12 mouse cellular contexts compared by ENCODE assay signal in genomic region chr7:31033409-31034165, GRCm38 (mm10). TPM values are rescaled to one million over a fixed set of nuclear protein-coding genes. Genes with fewer than 3 reads are reported as not detected.
A peak's percentile ranks its signal among the peaks of the same experiment; 100 is the strongest.
DNase-seq lines count a peak whose midpoint lies in the region; ATAC-seq and TF ChIP-seq lines count a peak whose summit lies in the region.
"Had no signal": no experiment of that assay in that cellular context is flagged by ENCODE, and none has a peak within 500 bp of the region (broad histone marks: within the 10 kb centered on the region; RNA-seq: fewer than 3 reads in every experiment).

No protein-coding gene starts in this region.

- no peak overlapping the region; the same call in 1 of the 2 replicates for H3K27ac ChIP-seq in liver, embryonic 11.5 days (ENCODE audit: low read depth, low read length)
- no peak overlapping the region for H3K27ac ChIP-seq in kidney, adult 2 months (ENCODE audit: insufficient read depth, low read depth, low read length)
- no peak overlapping the region for H3K27ac ChIP-seq in forebrain, embryonic 14.5 days (ENCODE audit: low read depth, low read length)
- H3K27ac ChIP-seq: neural tube, embryonic 15.5 days; stomach, embryonic 15.5 days had no signal

- no peak overlapping the region for H3K4me3 ChIP-seq in liver, embryonic 11.5 days (ENCODE audit: low read depth, low read length)
- no peak overlapping the region for H3K4me3 ChIP-seq in kidney, adult 2 months (ENCODE audit: insufficient read depth, low read depth, low read length)
- H3K4me3 ChIP-seq in forebrain, embryonic 14.5 days (ENCODE audit: low read depth, low read length) = no peak overlapping the region
- H3K4me3 ChIP-seq: neural tube, embryonic 15.5 days; stomach, embryonic 15.5 days had no signal

- no peak for DNase-seq in liver, embryonic 11.5 days (ENCODE audit: low spot score)
- no peak for DNase-seq in liver
- DNase-seq in thymus, postnatal 36 days = peak; percentile 60 to 78
- DNase-seq in ovary, postnatal 10 days (ENCODE audit: low spot score) = no peak
- no peak for DNase-seq in kidney, adult 2 months
- no peak for DNase-seq in forebrain, embryonic 14.5 days (ENCODE audit: low spot score)
- DNase-seq: gastrocnemius, postnatal 10 days; kidney, postnatal 36 days had no signal

- H3K9me3 ChIP-seq in liver, embryonic 11.5 days (ENCODE audit: control insufficient read depth, low read length) = no peaks in the 10 kb centered on the region
- no peaks in the 10 kb centered on the region for H3K9me3 ChIP-seq in forebrain, embryonic 14.5 days (replicated peaks; ENCODE audit: control insufficient read depth, low read length)
- H3K9me3 ChIP-seq: neural tube, embryonic 15.5 days; stomach, embryonic 15.5 days had no signal

- no peaks in the 10 kb centered on the region for H3K27me3 ChIP-seq in liver, embryonic 11.5 days (replicated peaks; ENCODE audit: control insufficient read depth, insufficient read depth, low read length)
- H3K27me3 ChIP-seq in kidney, adult 2 months (replicated peaks; ENCODE audit: control insufficient read depth, insufficient read depth, low read length) = no peaks in the 10 kb centered on the region
- no peaks in the 10 kb centered on the region for H3K27me3 ChIP-seq in forebrain, embryonic 14.5 days (replicated peaks; ENCODE audit: control insufficient read depth, insufficient read depth, low read length)
- H3K27me3 ChIP-seq: neural tube, embryonic 15.5 days; stomach, embryonic 15.5 days had no signal

- ATAC-seq in liver, embryonic 11.5 days (replicated peaks; ENCODE audit: low FRiP score) = 0 out of 2 replicates have a peak, but pooled peaks have one; percentile 26
- peak; percentile 68 for ATAC-seq in granulocyte monocyte progenitor cell, adult 5-6 weeks (replicated peaks; ENCODE audit: poor library complexity, severe bottlenecking)
- peak; percentile 75 for ATAC-seq in monocyte, adult 5-6 weeks (replicated peaks; ENCODE audit: insufficient number of reproducible peaks, low FRiP score, low TSS enrichment, poor library complexity, severe bottlenecking)
- ATAC-seq in forebrain, embryonic 14.5 days = no peak

- H3K9ac ChIP-seq in liver, embryonic 11.5 days (ENCODE audit: low read depth, low read length) = no peak overlapping the region
- no peak overlapping the region for H3K9ac ChIP-seq in forebrain, embryonic 14.5 days (ENCODE audit: low read length)
- H3K9ac ChIP-seq: neural tube, embryonic 15.5 days; stomach, embryonic 15.5 days had no signal

- no peak for TF ChIP-seq POLR2A in kidney, adult 2 months (IDR thresholded peaks at IDR 0.05; ENCODE audit: low read depth, low read length)

- no peaks in the 10 kb centered on the region; the same call in 1 of the 2 replicates for H3K4me1 ChIP-seq in liver, embryonic 11.5 days (replicated peaks; ENCODE audit: control insufficient read depth, insufficient read depth, low read length)
- H3K4me1 ChIP-seq in kidney, adult 2 months (ENCODE audit: control insufficient read depth, insufficient read depth, low read length) = no peaks in the 10 kb centered on the region
- no peaks in the 10 kb centered on the region for H3K4me1 ChIP-seq in forebrain, embryonic 14.5 days (ENCODE audit: control insufficient read depth, insufficient read depth, low read length)
- H3K4me1 ChIP-seq: neural tube, embryonic 15.5 days; stomach, embryonic 15.5 days had no signal

- TF ChIP-seq CTCF in kidney, adult 2 months (conservative IDR thresholded peaks at IDR 0.05; ENCODE audit: insufficient read depth, insufficient read length, low read depth, low read length) = no peak

- no peak overlapping the region for H3K4me2 ChIP-seq in liver, embryonic 11.5 days
- no peak overlapping the region for H3K4me2 ChIP-seq in forebrain, embryonic 14.5 days (ENCODE audit: low read length)
- H3K4me2 ChIP-seq: neural tube, embryonic 15.5 days; stomach, embryonic 15.5 days had no signal

- H3K36me3 ChIP-seq in liver, embryonic 11.5 days (ENCODE audit: control insufficient read depth, insufficient read depth, low read length) = no peaks in the 10 kb centered on the region
- H3K36me3 ChIP-seq in kidney, adult 2 months (ENCODE audit: control insufficient read depth, insufficient read depth, low read length) = no peaks in the 10 kb centered on the region
- H3K36me3 ChIP-seq in forebrain, embryonic 14.5 days (ENCODE audit: control insufficient read depth, insufficient read depth, low read length) = no peaks in the 10 kb centered on the region
- H3K36me3 ChIP-seq: neural tube, embryonic 15.5 days; stomach, embryonic 15.5 days had no signal

- WGBS in liver, embryonic 11.5 days = 43% methylated on average over 9 of the region's 9 CpGs
- 46% methylated on average over 9 of the region's 9 CpGs for WGBS in kidney, adult 2 months
- WGBS in forebrain, embryonic 14.5 days = 74% methylated on average over 9 of the region's 9 CpGs

RNA-seq across cellular contexts. Expression of gene Fxyd5, which starts 8.7 kb away (rescaled TPM):
- 28.1 and 31.1 TPM in 2 replicates for polyA plus RNA-seq in liver, embryonic 11.5 days (2014; fragmentation: Nextera tagmentation; extraction: Ambion mirVana)
- total RNA-seq in granulocyte monocyte progenitor cell, adult 5-6 weeks (2014; fragmentation: Nextera tagmentation) = 332 and 404 TPM in 2 replicates
- total RNA-seq in granulocyte monocyte progenitor cell, adult 5-6 weeks (2017) = 209 and 277 TPM in 2 replicates
- total RNA-seq in monocyte, adult 5-6 weeks (2017) = 930 to 1,250 TPM (median 1,146 TPM) in 3 replicates
- 37.2 and 54.2 TPM in 2 replicates for polyA plus RNA-seq in kidney, adult 2 months (2012; rRNA removed)
- 17.2 and 18.4 TPM in 2 replicates for polyA plus RNA-seq in forebrain, embryonic 14.5 days (2014; fragmentation: Nextera tagmentation; extraction: Ambion mirVana)

RNA-seq across cellular contexts. Expression of gene Fxyd7, which starts 17.7 kb away (rescaled TPM):
- 1.9 and 2.6 TPM in 2 replicates for polyA plus RNA-seq in liver, embryonic 11.5 days (2014; fragmentation: Nextera tagmentation; extraction: Ambion mirVana)
- total RNA-seq in granulocyte monocyte progenitor cell, adult 5-6 weeks (2014; fragmentation: Nextera tagmentation) = not detected in 2 replicates
- not detected in 2 replicates for total RNA-seq in granulocyte monocyte progenitor cell, adult 5-6 weeks (2017)
- not detected in 3 replicates for total RNA-seq in monocyte, adult 5-6 weeks (2017)
- 1.8 and 2.2 TPM in 2 replicates for polyA plus RNA-seq in kidney, adult 2 months (2012; rRNA removed)
- 46.8 and 67.8 TPM in 2 replicates for polyA plus RNA-seq in forebrain, embryonic 14.5 days (2014; fragmentation: Nextera tagmentation; extraction: Ambion mirVana)

RNA-seq across cellular contexts. Expression of gene Fxyd1, which starts 23.4 kb away (rescaled TPM):
- polyA plus RNA-seq in liver, embryonic 11.5 days (2014; fragmentation: Nextera tagmentation; extraction: Ambion mirVana) = 23.5 and 35.8 TPM in 2 replicates
- total RNA-seq in granulocyte monocyte progenitor cell, adult 5-6 weeks (2014; fragmentation: Nextera tagmentation) = not detected in 2 replicates
- not detected in 2 replicates for total RNA-seq in granulocyte monocyte progenitor cell, adult 5-6 weeks (2017)
- total RNA-seq in monocyte, adult 5-6 weeks (2017) = not detected in 3 replicates
- polyA plus RNA-seq in kidney, adult 2 months (2012; rRNA removed) = 107 and 119 TPM in 2 replicates
- 9.4 and 12.3 TPM in 2 replicates for polyA plus RNA-seq in forebrain, embryonic 14.5 days (2014; fragmentation: Nextera tagmentation; extraction: Ambion mirVana)

RNA-seq across cellular contexts. Expression of gene Lgi4, which starts 25.6 kb away (rescaled TPM):
- polyA plus RNA-seq in liver, embryonic 11.5 days (2014; fragmentation: Nextera tagmentation; extraction: Ambion mirVana) = 0.30 and 0.45 TPM in 2 replicates
- not detected in 2 replicates for total RNA-seq in granulocyte monocyte progenitor cell, adult 5-6 weeks (2014; fragmentation: Nextera tagmentation)
- not detected in 2 replicates for total RNA-seq in granulocyte monocyte progenitor cell, adult 5-6 weeks (2017)
- total RNA-seq in monocyte, adult 5-6 weeks (2017) = 0.21 to 0.49 TPM (median 0.38 TPM) in 3 replicates
- polyA plus RNA-seq in kidney, adult 2 months (2012; rRNA removed) = 0.99 and 2.2 TPM in 2 replicates
- 0.08 and 0.15 TPM in 2 replicates for polyA plus RNA-seq in forebrain, embryonic 14.5 days (2014; fragmentation: Nextera tagmentation; extraction: Ambion mirVana)

RNA-seq across cellular contexts. Expression of gene Fxyd3, which starts 42.9 kb away (rescaled TPM):
- polyA plus RNA-seq in liver, embryonic 11.5 days (2014; fragmentation: Nextera tagmentation; extraction: Ambion mirVana) = 1.2 and 1.7 TPM in 2 replicates
- not detected in 2 replicates for total RNA-seq in granulocyte monocyte progenitor cell, adult 5-6 weeks (2014; fragmentation: Nextera tagmentation)
- total RNA-seq in granulocyte monocyte progenitor cell, adult 5-6 weeks (2017) = not detected in 2 replicates
- total RNA-seq in monocyte, adult 5-6 weeks (2017) = 0.29 TPM in 1 of 3 replicates, not detected in the others
- 4.8 and 5.1 TPM in 2 replicates for polyA plus RNA-seq in kidney, adult 2 months (2012; rRNA removed)
- polyA plus RNA-seq in forebrain, embryonic 14.5 days (2014; fragmentation: Nextera tagmentation; extraction: Ambion mirVana) = not detected in 2 replicates

Comparison
In these comparisons a context has a peak if more than half of its experiments do, and no peak if none do; other contexts are left out.
1. DNase-seq: peak in thymus, postnatal 36 days (2 of 2); none in liver, embryonic 11.5 days (single experiment), liver (single experiment), ovary, postnatal 10 days (single experiment), kidney, adult 2 months (single experiment) and forebrain, embryonic 14.5 days (single experiment).
2. RNA of gene Fxyd7, which starts 17.7 kb away (polyA plus RNA-seq): 46.8 to 67.8 TPM in forebrain, embryonic 14.5 days; 1.8 to 2.2 TPM in kidney, adult 2 months and 1.9 to 2.6 TPM in liver, embryonic 11.5 days; every median in the first group is over 10 times any median in the second.